Mouse (Mus musculus) cerebellum, postnatal 14 days (tissue): ENCODE data around the gene Mob3b.

ENCODE experiments used
- DNase-seq, 2 experiments: peaks; one replicate each; pipeline ENCODE4 v3.0.0; 2021; ENCODE audit warnings: mixed read lengths in 2 of 2

Mob3b gene

DNA sequence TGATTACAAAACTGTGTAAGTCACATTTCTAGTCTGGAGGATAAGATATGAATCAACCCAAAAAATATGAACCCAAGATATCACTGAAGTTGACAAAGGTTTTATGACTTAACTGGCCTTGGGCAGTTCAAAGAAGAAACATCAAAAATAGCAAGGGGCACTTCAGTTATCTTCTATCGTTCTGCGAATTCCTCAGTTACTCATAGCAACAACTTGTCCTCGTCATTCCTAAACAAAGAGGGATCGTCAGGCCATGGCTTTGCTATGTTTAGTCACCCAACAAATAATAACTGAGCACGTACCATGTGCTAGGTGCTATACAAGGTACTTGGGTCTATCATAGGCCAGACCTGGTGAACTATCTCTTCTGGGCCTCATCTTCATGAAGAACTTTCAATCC, 10.7 kb downstream of the Mob3b start:
- DNase-seq: no peak

DNA sequence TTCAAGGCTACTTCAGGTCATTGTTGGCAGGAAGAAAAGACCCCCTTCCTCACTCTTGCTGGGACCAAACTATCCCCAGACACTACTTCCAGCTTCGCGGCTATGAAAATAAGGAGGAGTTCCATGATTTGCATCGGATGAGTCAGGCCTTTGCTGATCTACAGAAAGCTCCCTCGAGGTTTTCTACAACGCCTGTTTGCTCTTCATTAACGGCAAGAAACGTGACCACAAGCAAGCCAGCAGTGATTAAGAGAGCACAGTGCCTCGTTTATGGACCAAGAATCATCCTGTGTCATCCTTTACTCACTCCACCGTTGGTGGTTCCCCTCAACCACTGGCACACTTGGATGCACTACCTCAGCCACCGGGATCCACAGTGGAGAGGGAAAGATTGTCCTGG, 11.6 kb downstream of the Mob3b start:
- DNase-seq: no peak

DNA sequence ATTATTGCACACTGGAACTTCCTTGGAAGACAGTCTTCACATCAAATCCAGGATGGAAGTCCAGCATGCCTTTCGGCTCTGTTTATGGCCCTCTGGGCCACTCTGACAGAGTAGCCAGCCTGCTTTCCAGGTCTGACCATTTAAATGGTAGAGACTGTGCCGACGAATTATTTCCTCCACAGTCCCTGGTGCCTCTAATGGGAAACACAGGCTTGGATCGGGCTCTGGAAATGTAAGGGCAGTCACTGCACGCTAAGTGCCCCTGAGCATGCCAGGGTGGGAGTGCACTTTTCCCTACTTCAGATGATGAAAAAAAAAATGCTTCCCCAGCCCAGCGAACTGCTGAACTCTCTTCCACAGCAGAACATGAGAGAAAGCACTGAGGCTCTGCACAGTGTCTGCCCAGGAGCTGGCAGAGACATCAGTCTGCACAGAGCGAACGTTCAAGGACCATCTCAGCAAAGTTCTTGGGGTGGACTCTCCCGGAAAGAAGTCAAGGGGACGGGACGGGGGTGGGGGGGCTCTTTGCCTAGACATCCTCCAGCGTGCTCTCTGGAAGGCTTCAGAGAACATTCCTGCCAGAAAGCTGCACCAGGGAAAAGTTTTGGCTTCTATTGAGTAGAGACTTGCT, 13.7 kb downstream of the Mob3b start:
- DNase-seq: no peak

DNA sequence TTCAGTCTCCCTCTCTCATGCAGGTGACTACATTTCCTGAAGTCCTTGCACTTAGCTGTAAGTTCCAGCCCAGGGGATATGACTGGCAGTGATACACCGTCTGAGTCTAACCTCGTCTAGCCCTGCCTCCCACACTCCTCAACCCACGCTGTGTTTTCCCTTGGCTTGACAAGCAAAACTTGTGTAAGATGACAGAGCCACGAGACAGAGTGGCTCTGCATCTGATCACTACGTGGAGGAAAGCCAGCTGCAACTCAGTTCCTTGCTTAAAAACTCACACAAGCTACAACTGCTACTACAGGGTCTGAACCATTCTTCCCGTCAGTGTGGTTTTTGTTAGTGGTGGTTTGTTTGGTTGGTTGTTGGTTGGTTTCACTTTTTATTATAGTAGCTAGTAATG, 17.0 kb downstream of the Mob3b start:
- no peak for DNase-seq

DNA sequence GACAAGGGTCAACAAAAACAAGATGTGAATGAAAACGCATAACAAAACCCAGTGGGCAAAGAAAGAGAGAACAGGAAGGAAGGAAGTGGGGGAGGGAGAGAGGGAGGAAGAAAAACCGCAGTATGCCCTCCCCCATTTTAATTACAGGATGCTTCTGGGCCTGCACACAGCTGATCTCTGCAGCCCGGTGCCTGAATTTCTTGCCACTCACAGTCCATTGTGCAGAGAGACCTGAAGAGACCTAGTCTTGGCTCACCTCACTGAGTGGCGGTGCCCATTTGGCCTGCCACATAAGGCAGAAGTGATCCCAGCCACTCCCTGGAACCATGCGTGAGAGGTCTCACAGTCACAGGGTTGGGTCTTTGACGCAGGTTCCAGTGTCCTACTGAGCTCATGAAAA, 19.2 kb downstream of the Mob3b start:
- DNase-seq: peak in 1 of 2 experiments; percentile 36

DNA sequence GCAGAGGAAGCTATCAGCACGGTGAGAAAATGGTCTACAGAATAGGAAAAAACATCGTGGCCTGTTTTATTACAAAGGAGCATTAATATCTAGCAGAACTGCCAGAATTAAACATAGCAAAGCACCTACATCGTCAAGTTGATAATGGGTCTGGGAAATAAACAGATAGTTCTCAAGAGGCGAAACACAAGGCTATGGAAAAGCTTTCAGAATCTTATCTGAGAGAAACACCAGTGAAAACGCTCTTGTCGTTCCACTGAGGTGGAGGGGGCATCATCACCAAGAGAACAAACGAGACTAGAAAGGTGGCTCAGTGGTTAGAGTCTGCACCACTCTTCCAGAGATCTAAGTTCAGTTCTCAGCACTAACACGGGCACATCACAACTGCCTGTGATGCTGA, 20.3 kb downstream of the Mob3b start:
- DNase-seq: no peak

DNA sequence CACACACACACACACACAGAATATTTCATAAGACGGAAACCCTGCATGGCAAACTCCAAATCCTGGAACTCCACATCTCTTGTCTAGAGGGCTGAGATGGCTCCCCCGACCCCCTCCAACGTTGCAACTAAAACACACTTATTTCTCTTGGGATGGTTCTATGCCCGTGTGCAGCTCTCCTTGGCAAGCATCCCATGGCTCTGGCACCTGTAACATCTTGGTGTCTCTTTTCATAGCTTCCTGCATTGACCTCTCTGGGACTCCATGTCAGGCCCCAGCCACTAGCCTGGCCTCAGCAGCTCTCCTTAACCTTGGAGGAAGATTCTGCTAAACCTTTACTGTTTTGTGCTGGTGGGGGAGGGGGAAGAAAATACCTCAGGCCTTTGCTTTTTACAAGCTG, 21.5 kb downstream of the Mob3b start:
- DNase-seq: no peak

DNA sequence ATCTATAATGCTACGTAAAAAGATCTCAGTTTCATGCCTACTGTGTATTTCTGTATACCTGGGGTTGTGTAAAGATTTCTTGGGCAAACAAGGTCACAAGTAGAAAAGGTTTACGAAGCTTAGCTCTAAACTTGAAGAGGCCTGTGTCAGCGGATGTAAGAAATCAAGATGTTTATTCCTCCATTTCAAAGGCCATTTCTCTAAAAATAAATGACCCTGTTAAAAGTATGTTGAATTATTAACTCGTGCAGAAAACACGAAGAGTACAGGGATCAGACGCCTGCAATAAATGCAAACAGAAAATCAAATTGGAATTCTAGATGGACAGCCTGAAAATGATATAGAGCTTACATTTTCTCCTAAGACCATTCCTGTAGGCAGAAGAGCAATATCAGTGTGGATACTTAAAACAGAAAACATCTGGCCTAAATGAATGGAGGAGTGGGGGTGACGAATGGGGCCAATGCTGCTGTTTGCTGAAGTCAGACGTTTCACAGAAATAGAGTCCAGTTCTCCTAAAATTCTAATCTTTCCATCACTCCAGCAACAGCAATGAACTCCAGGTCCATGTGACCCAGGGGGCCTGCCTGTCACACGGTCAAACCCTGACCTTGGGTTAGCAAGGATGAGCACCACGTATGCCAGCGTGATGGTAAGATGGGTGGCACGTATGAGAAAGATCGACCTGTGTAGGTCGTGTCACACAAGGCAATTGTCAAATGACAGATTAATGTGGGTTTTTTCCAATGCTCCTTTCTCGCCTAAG, 22.3 kb downstream of the Mob3b start:
- no peak for DNase-seq

DNA sequence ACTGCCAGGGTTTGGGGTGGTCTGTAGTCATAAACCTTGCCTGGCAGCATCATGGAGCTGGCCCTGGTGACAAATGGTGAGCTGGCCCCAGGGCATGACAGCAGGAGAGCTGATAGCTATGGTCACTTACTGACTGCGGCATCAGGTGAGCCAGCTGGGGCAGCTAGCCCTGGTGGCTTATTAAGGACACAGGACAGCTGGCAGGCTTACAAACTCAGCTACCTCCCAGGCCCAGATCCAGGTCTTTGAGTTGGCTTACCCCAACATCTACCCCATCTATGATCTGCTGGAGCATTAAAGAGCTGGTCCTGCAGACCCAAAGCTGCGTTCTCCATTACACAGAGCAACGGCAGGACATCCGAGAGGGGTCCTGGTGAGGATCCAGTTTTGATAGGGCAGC, 23.9 kb downstream of the Mob3b start:
- no peak for DNase-seq

DNA sequence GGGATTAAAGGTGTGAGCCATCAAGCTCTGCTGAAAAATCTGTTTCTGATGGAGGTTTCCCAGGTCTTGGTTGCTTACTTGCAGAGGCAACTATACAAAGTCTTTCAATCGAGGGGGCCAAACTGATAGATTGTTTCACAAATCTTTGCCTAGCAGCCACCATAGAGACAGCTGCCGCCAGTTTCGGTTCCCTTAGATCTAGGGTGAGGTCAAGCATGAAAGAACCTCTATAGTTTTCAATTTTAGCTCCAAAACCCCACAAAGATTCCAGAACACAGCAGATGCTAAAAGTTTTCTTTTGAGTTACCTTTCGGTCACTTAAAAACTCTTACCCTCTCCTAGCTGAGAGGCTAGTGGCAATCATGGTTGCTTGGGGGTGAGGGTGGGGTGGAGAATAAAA, 25.7 kb downstream of the Mob3b start:
- DNase-seq: no peak

DNA sequence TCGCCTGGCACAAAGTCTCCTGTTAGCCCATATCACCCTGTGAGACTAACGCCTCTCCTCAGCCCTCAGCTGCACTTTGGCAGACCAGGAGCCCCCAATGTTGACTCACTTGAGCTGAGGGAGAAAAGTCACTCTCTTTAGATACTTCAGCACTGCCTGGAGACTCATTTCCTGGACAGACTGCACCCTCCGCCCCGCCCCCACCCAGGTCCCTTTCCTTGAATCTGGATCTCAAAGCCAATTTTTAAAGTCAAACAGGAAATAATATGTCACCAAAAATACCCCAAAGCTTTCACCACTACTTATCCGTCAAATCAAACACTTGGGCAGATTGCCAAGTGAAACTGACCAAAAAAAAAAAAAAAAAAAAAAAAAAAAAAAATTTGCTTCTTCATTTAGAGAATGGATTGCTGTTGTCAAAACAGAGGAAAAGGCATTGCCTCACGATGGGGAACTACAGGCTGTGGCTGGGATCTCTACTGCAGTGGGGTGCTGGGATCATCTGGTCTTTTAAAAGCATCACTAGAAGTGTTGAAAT, 26.8 kb downstream of the Mob3b start:
- DNase-seq: no peak

DNA sequence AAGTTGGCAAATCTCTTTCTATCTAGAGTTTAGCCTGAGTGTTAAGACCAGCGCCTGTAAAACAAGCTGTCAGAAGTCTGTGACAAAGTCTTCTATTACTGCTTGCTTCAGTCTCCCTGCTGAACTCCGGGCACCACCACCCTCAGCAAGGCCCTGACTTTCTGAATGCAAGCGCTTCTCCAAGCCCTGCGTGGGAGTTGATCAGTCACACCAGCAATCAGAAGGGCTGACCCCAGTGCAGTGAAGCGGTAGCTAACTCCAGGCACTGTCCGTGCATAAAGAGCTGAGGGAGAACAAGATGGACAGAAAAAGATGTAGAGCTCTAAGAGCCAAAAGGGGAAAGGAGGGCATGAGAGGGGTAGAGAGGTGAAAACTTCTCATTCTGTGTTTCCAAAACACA, 29.5 kb downstream of the Mob3b start:
- no peak for DNase-seq

DNA sequence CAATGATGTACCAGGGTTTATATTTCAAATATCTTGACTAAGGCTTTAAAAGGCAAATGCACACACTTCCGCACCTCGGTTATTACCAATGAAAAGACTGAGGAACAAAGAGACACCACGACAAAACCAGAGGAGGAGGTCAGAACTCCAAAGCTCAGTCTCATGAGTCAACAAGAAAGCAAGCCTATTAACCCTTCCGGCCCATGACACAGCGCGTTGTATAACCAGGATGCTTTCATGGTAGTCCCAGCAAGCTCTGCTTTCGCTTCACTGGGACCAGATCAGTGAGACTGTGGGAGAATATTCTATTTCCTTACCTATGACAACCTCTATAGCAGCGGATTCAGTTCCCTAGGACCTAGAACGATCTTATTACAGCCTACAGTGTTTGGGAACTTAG, 30.5 kb downstream of the Mob3b start:
- DNase-seq: no peak

DNA sequence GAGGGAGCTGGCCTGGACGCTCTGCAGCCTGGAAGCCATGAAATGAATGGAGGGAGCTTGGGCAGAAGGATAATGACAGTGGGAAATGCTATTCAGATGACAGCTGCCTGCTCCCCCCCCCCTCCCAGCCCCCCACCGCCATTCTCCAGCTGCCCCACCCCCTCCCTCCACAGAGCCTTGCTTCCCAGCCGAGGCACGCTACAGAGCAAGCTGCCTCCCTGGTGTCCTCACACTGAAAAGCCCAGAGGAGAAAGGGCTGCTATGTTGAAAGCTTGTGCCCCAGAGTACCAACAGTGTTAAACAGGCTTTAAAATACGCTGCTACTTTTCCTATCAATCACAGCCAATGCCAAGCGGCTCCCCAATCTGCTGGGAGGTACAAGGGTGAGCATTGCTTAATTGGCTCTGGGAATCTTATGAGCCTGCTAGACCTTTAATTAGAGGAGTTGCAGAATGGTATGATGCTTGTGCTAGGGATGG, 31.9 kb downstream of the Mob3b start:
- DNase-seq: peak; percentile 15 to 23

DNA sequence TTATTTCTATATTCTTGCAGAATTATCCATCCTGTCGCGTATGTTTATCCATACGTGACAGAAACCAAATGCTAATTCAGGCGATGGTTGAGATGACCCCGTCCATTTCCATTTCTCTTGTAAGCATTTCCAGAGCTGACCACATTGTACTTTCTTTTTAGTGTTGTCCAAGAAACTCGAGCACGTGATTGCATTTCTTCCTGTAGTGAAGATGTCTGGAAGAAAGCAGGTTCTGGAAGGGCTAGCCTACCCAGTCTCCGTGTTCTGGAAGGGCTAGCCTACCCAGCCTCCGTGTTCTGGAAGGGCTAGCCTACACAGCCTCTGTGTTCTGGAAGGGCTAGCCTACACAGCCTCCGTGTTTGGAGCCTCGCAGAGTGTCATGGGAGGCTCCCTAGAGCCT, 33.3 kb downstream of the Mob3b start:
- no peak for DNase-seq

DNA sequence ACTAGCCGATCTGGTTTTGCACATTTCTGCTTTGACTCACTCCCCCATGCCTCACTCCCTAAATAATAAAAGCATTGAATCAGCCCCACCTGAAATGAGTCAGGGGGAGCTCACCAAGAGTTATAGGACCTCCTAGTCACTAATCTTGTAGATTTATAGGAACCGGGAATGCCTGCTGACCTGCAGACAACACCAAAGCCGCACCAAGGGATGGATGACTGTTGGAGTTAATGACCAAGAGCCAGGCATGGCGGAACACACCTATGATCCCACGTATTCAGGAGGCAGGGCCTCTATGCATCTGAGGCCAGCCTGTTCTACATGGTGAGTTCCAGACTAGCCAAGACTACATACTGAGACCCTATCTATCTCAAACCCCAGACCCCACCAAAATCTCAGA, 34.2 kb downstream of the Mob3b start:
- no peak for DNase-seq

DNA sequence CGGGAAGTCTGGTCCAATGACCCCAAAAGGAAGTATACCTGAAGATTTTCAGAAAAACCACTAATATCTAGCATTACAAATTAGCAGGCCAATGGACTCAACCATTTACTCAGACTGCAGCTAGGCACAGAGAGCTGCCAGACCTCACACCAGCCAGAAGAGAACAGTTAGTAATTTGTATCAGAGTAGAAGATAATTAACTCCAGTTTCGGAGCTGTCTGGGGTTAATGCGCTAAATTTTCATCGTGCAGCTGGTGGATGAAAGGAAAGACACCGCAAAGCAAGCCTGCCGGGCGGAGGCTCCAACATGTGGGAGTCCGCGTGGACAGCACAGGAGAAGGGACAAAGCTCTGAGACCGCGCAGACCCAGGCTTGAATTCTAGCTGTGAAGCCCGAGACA, 36.2 kb downstream of the Mob3b start:
- DNase-seq: no peak

DNA sequence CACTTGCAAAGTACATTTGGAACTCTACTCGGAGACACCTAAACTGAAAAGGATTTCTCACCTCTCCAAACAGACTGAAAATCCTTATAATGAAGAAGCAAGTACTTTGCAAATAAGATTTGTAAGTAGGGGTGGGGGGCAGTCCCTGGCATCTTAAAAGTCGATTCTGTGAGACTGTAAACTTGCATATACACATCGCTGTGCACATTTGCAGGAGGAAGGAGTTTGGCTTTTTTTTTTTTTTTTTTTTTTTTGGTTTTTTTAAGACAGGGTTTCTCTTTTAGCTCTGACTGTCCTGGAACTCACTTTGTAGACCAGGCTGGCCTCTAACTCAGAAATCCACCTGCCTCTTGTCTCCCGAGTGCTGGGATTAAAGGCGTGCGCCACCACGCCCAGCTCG, 36.7 kb downstream of the Mob3b start:
- no peak for DNase-seq

DNA sequence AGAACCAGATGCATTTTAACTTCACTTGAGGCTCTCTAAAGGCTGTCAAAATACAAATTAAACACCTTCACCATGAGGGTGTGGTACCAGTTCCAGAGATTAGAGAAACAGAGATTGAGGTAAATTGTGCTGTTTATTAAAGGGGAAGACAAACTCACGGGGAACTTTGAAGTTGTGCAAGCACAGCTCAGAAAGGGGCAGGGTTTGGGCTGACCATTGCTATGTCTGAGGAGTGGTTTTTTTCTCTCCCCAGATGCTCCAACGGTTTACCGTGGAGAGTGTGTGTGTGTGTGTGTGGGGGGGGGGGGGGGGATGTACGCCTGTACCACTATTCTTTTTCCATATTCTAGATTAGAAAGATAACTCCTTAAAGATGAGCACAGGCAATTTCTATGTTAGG, 37.1 kb downstream of the Mob3b start:
- no peak for DNase-seq

DNA sequence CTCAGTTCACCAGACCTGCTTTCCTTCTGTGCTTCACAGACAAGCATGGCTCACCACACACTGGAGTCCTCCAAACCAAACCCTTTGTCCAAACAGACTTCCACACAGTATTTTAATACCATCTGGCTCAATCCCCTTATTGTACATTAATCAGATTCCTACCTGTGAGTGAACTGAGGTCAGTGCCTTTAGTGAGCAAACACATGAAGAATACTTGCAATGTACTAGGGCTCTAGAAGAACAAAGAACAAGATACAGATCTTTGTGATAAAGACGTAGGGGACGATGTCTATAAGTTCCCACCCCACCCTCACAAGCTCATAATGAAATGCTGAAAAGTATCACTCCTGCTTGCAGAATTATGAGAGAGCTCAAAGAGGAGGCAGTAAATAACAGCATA, 38.4 kb downstream of the Mob3b start:
- DNase-seq: no peak

DNA sequence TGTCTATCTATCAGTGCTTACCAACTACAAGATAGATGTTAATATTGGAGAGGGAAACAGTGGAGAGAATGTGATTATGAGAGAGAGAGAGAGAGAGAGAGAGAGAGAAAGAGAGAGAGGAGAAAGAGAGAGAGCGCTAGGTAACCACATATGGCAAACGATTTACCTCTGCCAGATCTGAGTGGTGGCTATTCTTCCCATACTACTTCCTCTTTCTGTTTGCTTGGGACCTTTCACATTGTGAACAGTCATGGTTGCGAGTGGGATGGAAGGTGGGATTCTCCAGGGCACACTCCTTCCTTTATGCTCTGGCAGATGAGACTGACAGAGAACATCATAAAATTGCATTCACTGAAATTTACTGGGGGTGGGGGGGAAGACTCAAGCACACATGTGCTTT, 40.1 kb downstream of the Mob3b start:
- no peak for DNase-seq

DNA sequence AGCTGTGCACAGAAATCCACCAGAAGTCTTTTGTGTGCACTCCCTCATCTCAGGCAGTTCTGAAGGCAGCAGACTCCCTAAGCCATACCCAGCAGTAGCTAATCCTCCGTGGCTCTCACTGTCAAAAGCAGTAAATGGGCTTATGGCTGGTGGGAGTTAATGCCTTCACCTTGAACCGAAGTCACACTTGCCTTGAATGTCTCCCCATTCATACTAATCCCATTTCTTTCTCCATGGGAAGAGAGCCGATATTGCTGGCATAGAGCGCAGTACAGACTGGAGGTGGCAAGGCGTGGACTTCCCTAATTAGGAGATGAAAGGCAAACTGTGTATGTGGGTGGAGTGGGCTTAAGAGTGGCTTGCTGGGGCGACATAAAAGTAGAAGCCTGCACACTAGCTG, 41.4 kb downstream of the Mob3b start:
- DNase-seq: no peak

DNA sequence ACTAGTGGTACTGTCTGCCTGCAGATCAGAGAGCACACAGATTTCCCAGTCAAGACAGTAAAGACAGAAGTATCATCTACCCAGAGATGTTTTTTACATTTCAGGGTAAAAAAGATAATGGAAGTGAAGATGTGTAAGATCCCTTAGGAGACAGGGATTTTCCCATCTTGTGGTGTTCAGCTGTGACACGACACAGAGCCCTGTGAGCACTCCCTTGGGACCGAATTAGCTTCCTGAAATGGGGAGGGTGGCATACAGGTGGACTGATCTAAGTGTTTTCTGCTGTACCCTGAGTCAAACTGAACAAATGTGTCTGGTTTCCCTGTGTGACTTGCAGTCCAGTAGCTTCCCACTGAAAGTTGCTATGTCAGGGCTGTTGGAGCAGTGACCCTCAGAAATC, 42.3 kb downstream of the Mob3b start:
- DNase-seq: no peak

DNA sequence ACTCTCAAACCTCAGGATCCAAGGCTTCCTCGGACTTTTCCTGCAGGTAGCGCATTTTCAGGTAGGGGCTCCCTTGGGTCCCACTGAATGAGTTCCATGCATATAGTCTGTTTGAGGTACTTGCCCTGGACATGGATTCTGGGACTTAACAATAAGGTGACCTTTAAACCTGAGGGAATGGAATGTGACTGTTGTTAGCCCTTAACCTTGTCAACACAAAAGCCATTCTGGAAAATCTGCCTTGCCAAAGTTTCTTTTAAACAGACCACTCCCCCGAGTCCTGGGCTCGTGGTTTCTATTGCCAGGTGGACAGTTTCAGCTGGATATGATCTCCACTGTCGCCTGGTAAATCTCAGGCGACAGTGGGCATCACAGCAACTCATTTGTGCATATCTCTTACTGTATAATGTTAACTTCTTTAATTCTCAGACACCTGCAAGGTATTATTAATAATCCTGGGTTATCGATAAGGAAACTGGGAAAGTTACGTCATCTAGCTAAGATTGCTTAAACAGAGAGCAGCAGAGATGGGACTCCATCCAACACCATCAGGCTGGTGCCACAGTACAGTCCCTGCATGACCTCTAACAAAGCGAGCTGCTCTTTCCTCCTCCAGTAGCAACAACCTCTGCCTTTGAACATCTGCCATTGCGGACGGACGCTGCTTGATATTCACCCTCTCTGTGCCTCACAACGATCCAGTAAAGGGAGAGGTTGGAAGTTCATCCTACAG, 43.6 kb downstream of the Mob3b start:
- DNase-seq: no peak
